In genomic region chr1:178492493-178492892, GRCm38 (mm10) we compare ENCODE assay signal across 21 mouse cellular contexts. TPM values are rescaled to one million over a fixed set of nuclear protein-coding genes. Genes with fewer than 3 reads are reported as not detected.
DNase-seq lines count a peak whose midpoint lies in the region; ATAC-seq and TF ChIP-seq lines count a peak whose summit lies in the region.
"Had no signal": no experiment of that assay in that cellular context is flagged by ENCODE, and none has a peak within 500 bp of the region (broad histone marks: within the 10 kb centered on the region; RNA-seq: fewer than 3 reads in every experiment).

No protein-coding gene starts in this region.

- intact Hi-C loops in left cerebral cortex, adult 2 months (cut with DNase I): no loop called here

- H3K79me2 ChIP-seq in myocyte (ENCODE audit: control insufficient read depth, insufficient read depth): no peaks in the 10 kb centered on the region

- peak; percentile 4 for DNase-seq in lung, postnatal 36 days
- no peak for DNase-seq in lung, postnatal 10 days
- DNase-seq in MN1 (ENCODE audit: low spot score): peak; percentile 18
- DNase-seq in left cerebral cortex, adult 2 months (ENCODE audit: extremely low spot score in 1 of 2, low spot score in 2 of 2): no peak
- no peak for DNase-seq in urinary bladder, postnatal 36 days (ENCODE audit: low spot score in 2 of 2)
- DNase-seq in right cerebral cortex, adult 18-20 months: no peak
- DNase-seq: adrenal gland, postnatal 10 days; cerebellum, adult 11 months; cerebellum, postnatal 14 days; heart, adult 2 months; heart, postnatal 4 days; kidney, adult 11 months; lung, adult 18-20 months; thymus, postnatal 25 days had no signal

- no peaks in the 10 kb centered on the region for H3K36me3 ChIP-seq in myocyte (ENCODE audit: control insufficient read depth, insufficient read depth)
- H3K36me3 ChIP-seq: forebrain, embryonic 10.5 days; heart, embryonic 15.5 days; hindbrain, embryonic 15.5 days had no signal

- no peak overlapping the region for H3K27ac ChIP-seq in left cerebral cortex, adult 2 months
- H3K27ac ChIP-seq: forebrain, embryonic 10.5 days; heart, adult 2 months; heart, embryonic 15.5 days; hindbrain, embryonic 15.5 days; kidney, postnatal 0 days had no signal

- TF ChIP-seq CTCF in left cerebral cortex, adult 2 months (IDR thresholded peaks at IDR 0.05): no peak

- no peak for TF ChIP-seq POLR2A in myocyte (IDR thresholded peaks at IDR 0.05; ENCODE audit: insufficient read length, low read depth)

- H3K27me3 ChIP-seq in myocyte (ENCODE audit: control insufficient read depth, insufficient read depth, insufficient read length): no peaks in the 10 kb centered on the region
- H3K27me3 ChIP-seq: CH12.LX; heart, embryonic 15.5 days; hindbrain, embryonic 15.5 days had no signal

- H3K4me2 ChIP-seq in myocyte (ENCODE audit: low read depth): peak overlapping the region; percentile 12
- H3K4me2 ChIP-seq: heart, embryonic 15.5 days; hindbrain, embryonic 15.5 days had no signal

- no peak overlapping the region for H3K4me3 ChIP-seq in myocyte
- no peak overlapping the region for H3K4me3 ChIP-seq in left cerebral cortex, adult 2 months
- H3K4me3 ChIP-seq: forebrain, embryonic 10.5 days; heart, adult 2 months; heart, embryonic 15.5 days; hindbrain, embryonic 15.5 days had no signal

- ATAC-seq in common myeloid progenitor, adult 5-6 weeks (replicated peaks; ENCODE audit: low read depth, poor library complexity, severe bottlenecking): 0 out of 2 replicates have a peak, but pooled peaks have one; percentile 16

- H3ac ChIP-seq in myocyte (ENCODE audit: control insufficient read depth, insufficient read length): no peak overlapping the region

TF ChIP-seq in myocyte, 11 proteins besides CTCF, POLR2A, EP300 and RAD21:
- TF ChIP-seq POLR2AphosphoS2 (IDR thresholded peaks at IDR 0.05; ENCODE audit: insufficient read length, low read depth) (no peak), SRF (IDR thresholded peaks at IDR 0.05; ENCODE audit: control insufficient read depth, insufficient read length, low read depth) (no peak), TCF12 (IDR thresholded peaks at IDR 0.05; ENCODE audit: insufficient read depth, poor library complexity, severe bottlenecking) (no peak), USF1 (IDR thresholded peaks at IDR 0.05; ENCODE audit: low read depth) (no peak), REST (IDR thresholded peaks at IDR 0.05; ENCODE audit: insufficient read depth, insufficient read length) (no peak), E2F4 (IDR thresholded peaks at IDR 0.05; ENCODE audit: insufficient read depth) (no peak), TCF3 (IDR thresholded peaks at IDR 0.05; ENCODE audit: insufficient read length, low read depth) (no peak), MYOG (IDR thresholded peaks at IDR 0.05; ENCODE audit: control insufficient read depth in 1 of 3, insufficient read depth in 1 of 3, insufficient read length in 2 of 3, low read depth in 2 of 3) (no peak), CEBPB (IDR thresholded peaks at IDR 0.05; ENCODE audit: insufficient read depth, poor library complexity, severe bottlenecking) (no peak), MYOD1 (IDR thresholded peaks at IDR 0.05; ENCODE audit: control insufficient read depth in 1 of 3, insufficient read length in 2 of 3, low read depth in 2 of 3) (no peak), MAX (IDR thresholded peaks at IDR 0.05; ENCODE audit: low read depth) (no peak)

RNA-seq across cellular contexts. Expression of gene Kif26b, which starts 36.4 kb away (rescaled TPM):
- total RNA-seq in common myeloid progenitor, adult 5-6 weeks (2017): 0.69 and 1.3 TPM in 2 replicates
- 5.9 TPM for polyA plus RNA-seq in myocyte (2012; fragmentation: generic; extraction: Trizol)
- 10 to 100 TPM in 1 of 2 experiments, 1 to 10 TPM in 1; 8.3 to 10.5 TPM for total RNA-seq in left cerebral cortex, adult 2 months (2021)
- total RNA-seq: CH12.LX had no signal

Comparison
In these comparisons a context has a peak if more than half of its experiments do, and no peak if none do; other contexts are left out.
1. DNase-seq: peak in lung, postnatal 36 days (single experiment) and MN1 (single experiment); none in lung, postnatal 10 days (single experiment), left cerebral cortex, adult 2 months (0 of 2), urinary bladder, postnatal 36 days (0 of 2) and right cerebral cortex, adult 18-20 months (single experiment).